Mouse (Mus musculus) splenic B cell, adult 2 months (primary cell): ENCODE data around the gene Tbce.

Experiments used
- DNase-seq: peaks from one replicate; pipeline ENCODE4 v3.0.0-alpha.2; 2011; ENCODE audit warnings: low read depth, low spot score
- H3K27me3 ChIP-seq: 2 replicates; pipeline ENCODE4 v1.6.1; 2012; ENCODE audit warnings: mild to moderate bottlenecking, low read length, moderate library complexity, mixed read lengths; ENCODE audit not compliant: control insufficient read depth, poor library complexity, insufficient read depth, severe bottlenecking
- H3K36me3 ChIP-seq: 2 replicates; pipeline ENCODE4 v1.6.1; 2012; ENCODE audit warnings: mild to moderate bottlenecking, low read length, moderate library complexity, mixed read lengths; ENCODE audit not compliant: control insufficient read depth, poor library complexity, insufficient read depth, severe bottlenecking

Gene Tbce

GRCm38 (mm10) chr13:13966172-13966571 is 73.3 kb downstream of the Tbce start:
- Histone ChIP-seq H3K27me3 (no peaks in the 10 kb centered on the region), H3K36me3 (no peaks in the 10 kb centered on the region)
- no peak for DNase-seq

GRCm38 (mm10) chr13:13965388-13965964 is 74.0 kb downstream of the Tbce start:
- no peaks in the 10 kb centered on the region for H3K36me3 ChIP-seq
- DNase-seq: no peak
- no peaks in the 10 kb centered on the region for H3K27me3 ChIP-seq

GRCm38 (mm10) chr13:13961046-13961445 is 78.4 kb downstream of the Tbce start:
- H3K36me3 ChIP-seq: no peaks in the 10 kb centered on the region
- H3K27me3 ChIP-seq: no peaks in the 10 kb centered on the region
- DNase-seq: no peak

GRCm38 (mm10) chr13:13960211-13960610 is 79.2 kb downstream of the Tbce start:
- no peak for DNase-seq
- no peaks in the 10 kb centered on the region for H3K27me3 ChIP-seq

GRCm38 (mm10) chr13:13956686-13957085 is 82.8 kb downstream of the Tbce start:
- Histone ChIP-seq H3K27me3 (no peaks in the 10 kb centered on the region), H3K36me3 (no peaks in the 10 kb centered on the region)
- DNase-seq: no peak

More at GRCm38 (mm10) chr13:13960211-13960610, 79.2 kb downstream of the Tbce start:
- no peaks in the 10 kb centered on the region for H3K36me3 ChIP-seq

GRCm38 (mm10) chr13:13954931-13955330 is 84.5 kb downstream of the Tbce start:
- Histone ChIP-seq H3K36me3 (no peaks in the 10 kb centered on the region), H3K27me3 (no peaks in the 10 kb centered on the region)
- DNase-seq: peak; percentile 51

- no peaks in the 10 kb centered on the region for H3K36me3 ChIP-seq
- peak; percentile 99 for DNase-seq
- no peaks in the 10 kb centered on the region for H3K27me3 ChIP-seq
Observed at GRCm38 (mm10) chr13:13953874-13954832, 85.3 kb downstream of the Tbce start, which contains the start of gene B3galnt2. Gene B3galnt2, plus strand, starts transcription at chr13:13954469.
